Mouse (Mus musculus) retina, adult 2 months (tissue): ENCODE results near the gene Hs3st6.
"Not testable (repeated sequence)": the region's sequence is repeated elsewhere in the genome, so short reads cannot be mapped to it uniquely, and the experiment has no call there.

Experiments used
- DNase-seq: peaks from one replicate; pipeline ENCODE4 v3.0.0-alpha.2; 2012; ENCODE audit warnings: low read depth, low spot score

Hs3st6 gene

GRCm38 (mm10) chr17:24752415-24753394 lies at the start of gene Hs3st6:
TSS of gene Hs3st6 (plus strand) at chr17:24752988.
- no peak for DNase-seq

DNA sequence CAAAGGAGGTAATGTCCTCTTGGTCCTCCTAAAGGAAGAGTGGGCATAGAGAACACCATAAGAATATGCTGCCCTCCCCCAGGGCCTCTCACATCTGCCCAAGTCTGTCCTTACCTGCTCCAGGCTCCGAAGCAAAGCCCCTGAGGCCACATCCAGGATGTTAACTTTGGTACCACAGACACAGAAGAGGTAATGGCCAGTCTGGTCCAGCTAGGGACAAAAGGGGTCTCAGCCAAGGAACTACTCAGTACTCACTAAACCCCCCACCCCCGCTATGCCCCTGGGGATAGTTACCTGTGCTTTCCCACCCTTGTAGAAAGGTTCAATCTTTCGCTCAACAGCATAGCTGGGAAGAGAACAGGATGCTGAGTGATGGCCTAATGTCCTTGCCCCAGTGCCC lies 47.0 kb upstream of the Hs3st6 start:
- DNase-seq: no peak

DNA sequence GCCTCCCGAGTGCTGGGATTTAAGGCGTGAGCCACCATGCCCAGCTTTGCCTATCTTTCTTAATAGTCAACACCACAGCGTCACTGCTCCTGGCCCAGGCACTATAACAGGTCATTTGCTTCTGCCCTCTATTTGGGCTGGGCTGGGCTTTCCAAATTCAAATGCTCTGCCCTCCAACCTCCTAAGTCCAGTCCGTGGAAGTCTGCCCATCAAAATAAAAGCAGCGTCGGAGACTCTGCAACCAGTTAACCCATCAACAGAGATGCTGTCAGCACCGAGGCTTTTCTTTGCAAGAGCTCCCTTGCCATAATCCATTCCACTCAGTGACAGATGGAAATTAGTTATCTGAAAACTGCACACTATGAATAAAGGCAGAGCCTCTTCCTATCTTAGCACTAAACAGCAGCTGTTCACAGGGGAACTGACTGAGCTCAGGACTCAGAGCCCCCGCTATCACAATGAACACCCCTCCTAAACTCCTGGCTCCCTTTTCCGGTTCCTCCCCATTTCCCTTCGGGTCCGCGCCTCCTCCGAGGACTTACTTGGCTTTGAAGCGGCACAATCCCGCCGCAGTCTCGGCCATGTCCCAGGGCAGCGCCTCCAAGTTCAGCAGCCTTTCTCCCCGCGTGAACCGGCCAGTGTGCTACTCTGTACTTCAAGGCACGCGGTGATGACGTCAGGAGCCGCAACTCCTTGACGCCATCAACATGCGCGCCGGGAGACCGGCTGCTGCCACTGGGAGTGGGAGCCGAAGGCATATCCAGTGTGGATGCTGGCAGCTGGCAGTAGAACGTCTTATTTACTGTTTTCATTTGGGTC lies 45.6 kb upstream of the Hs3st6 start, which contains the start of gene Tbl3:
Gene Tbl3 (minus strand): TSS at position 679 of the 819 bp plus-strand sequence.
- DNase-seq: peak; percentile 87

GRCm38 (mm10) chr17:24707801-24708425 lies 44.9 kb upstream of the Hs3st6 start:
- DNase-seq: no peak

- DNase-seq: no peak
These were observed 44.1 kb upstream of the Hs3st6 start for GRCm38 (mm10) chr17:24708646-24709045.

DNA sequence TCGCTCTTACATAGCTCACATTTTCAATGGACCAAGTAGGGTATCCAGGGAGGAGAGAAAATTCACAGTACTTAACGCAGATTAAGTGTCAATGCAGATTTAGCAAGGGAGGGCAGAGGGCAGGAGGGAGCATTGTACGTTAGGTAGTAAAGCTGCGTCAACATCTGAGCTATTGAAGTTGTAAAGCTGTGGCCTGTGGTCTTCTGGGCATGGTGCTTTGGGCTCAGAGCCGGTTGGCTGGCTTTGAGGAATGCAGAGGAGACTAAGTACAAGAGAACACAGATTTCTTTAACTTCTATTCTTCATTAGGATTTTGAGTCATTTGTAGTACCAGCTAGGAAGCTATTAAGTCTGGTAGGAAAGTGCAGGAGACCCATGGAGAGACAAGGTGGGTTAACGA lies 37.2 kb upstream of the Hs3st6 start:
- no peak for DNase-seq

- DNase-seq: no peak
These were observed 36.6 kb upstream of the Hs3st6 start for GRCm38 (mm10) chr17:24716166-24716682.

- no peak for DNase-seq
These were observed 34.8 kb upstream of the Hs3st6 start, which contains the start of the genes Rnf151 and Rps2 for GRCm38 (mm10) chr17:24717943-24718342. TSS of gene Rnf151 (minus strand) at chr17:24718063. TSS of gene Rps2 (plus strand) at chr17:24718116.

- DNase-seq: not testable (repeated sequence)
These were observed 33.9 kb upstream of the Hs3st6 start for GRCm38 (mm10) chr17:24718938-24719337.

DNA sequence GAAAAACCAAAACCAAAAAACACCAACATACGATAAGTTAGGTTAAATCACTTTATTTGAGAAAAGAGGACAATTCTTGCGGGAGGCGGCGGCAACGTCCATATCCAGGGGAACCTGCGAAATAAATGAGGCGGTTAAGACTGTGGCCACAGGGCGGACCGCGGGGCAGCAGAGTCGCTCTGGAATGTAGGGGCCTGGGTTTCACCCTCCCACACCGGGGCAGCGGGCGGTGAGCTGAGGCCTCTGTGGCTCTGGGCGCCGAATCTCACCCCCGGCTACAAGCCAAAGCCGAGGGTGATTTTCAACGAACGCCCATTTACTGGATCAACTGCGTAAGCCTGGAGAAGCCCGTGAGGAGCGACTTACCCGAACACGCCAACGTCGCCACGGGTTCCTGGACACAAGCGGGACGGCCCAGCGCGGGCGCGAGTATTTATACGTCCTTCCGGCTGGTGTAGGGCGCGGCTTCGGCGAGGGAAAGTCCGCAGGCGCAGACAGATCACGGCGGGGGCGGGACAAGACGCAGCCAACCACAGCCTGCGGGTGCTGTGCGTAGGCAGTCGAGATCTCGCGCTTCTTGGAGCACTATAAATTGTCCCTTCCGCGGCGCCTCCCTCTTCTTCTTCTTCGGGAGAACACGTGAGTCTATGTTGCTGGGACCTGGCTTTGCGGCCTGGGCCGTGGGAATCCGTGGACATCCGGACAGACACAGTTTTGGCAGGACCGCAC lies 33.1 kb upstream of the Hs3st6 start:
- peak; percentile 94 for DNase-seq

- DNase-seq: not testable (repeated sequence)
These were observed 32.2 kb upstream of the Hs3st6 start for GRCm38 (mm10) chr17:24720616-24721015.

DNA sequence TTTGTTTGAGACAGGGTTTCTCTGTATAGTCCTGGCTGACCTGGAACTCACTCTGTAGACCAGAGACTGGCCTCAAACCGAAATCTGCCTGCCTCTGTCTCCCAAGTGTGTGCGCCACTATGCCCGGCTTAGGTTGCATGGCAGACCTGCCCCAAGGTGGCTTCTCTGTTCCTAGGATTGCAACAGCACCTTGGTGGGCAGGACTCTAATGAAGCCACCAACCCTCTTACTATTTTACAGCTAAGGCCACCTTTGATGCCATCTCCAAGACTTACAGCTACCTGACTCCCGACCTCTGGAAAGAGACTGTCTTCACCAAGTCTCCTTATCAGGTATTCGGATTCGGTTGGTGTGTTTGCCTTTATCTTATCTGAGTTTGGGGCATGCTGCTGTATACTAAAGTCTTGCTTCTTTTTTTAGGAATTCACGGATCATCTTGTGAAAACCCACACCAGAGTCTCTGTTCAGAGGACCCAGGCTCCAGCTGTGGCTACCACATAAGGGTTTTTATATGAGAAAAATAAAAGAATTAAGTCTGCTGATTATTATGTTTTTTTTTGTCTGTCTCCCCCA lies 31.3 kb upstream of the Hs3st6 start:
- DNase-seq: not testable (repeated sequence)

- no peak for DNase-seq
These were observed 30.4 kb upstream of the Hs3st6 start for GRCm38 (mm10) chr17:24722220-24722924.

DNA sequence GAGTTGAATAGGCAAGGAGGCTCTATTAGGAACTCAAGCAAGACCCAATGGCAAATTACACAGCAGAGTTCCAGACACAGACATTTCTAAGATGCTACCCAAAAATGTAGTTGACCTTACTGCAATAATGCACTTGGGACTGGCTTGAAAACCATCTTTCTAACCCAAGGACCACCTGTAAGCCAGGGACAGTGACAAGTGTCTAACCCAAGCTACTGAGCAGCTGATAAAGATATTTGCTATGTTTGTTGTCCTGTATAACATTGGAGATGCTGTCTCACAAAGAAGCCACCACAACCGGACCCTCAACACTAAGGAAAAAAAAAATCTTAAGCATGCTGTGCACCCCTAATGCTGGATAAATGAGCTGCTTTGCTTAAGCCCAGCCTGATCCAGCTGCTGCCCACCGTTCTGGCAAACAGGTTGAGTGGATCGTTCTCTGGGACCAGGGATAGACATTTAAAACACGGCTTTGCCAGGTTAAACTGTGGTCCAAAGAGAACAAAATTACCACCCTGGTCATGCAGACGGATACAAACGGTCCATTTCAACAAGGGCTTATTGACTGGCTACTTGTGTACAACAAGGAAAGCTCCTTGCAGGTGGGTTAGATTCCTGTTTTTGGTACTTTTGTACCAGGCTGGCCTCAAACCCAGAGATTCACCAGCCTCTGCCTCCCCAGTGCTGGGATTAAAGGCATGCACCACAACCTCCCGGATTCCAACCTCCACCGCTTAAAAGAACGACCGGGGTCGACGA lies 29.5 kb upstream of the Hs3st6 start:
- DNase-seq: no peak

- DNase-seq: no peak
These were observed 29.0 kb upstream of the Hs3st6 start for GRCm38 (mm10) chr17:24723881-24724180.

DNA sequence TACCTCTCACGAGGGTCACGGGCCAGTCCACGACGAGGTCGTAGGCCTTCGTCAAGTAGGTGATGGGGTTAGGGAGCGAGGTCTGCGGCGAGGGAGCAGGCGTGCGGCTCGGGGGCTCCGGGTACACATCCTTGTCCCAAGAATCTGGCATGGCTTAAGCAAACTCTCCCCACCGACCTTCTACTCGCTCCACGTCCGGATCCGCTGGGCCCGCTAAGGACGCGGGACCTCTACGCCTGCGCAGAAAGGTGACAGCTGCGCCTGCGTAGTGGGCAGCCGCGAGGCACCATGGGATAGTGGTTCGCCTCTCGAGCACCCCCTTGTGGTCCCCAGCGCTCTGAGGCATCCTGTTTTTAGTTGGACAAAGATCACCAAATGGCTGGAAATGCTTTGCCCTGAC lies 28.6 kb upstream of the Hs3st6 start, which contains the start of gene Ndufb10:
Gene Ndufb10 (minus strand): TSS at position 295 of the 400 bp plus-strand sequence.
- peak; percentile 87 for DNase-seq

- DNase-seq: no peak
These were observed 27.0 kb upstream of the Hs3st6 start for GRCm38 (mm10) chr17:24725637-24726390.

GRCm38 (mm10) chr17:24727618-24728017 lies 25.2 kb upstream of the Hs3st6 start, which contains the start of gene Rpl3l:
TSS of gene Rpl3l (plus strand) at chr17:24727820.
- no peak for DNase-seq
